Mouse (Mus musculus): Measurements from ENCODE around the gene S1pr2. TPM values are rescaled to one million over a fixed set of nuclear protein-coding genes. Genes with fewer than 3 reads are reported as not detected.
A peak's percentile ranks its signal among the peaks of the same experiment; 100 is the strongest.
"Not testable (repeated sequence)": the region's sequence is repeated elsewhere in the genome, so short reads cannot be mapped to it uniquely, and the experiment has no call there.

Gene S1pr2
- total RNA-seq (2021), result 1 to 10 TPM; 1.4 to 2.0 TPM
- long read RNA-seq, experiment 1, full-length matches to known transcripts, result 4 of 4 reads
- long read RNA-seq, experiment 1, partial matches to known transcripts, result 0 of 4 reads
- long read RNA-seq, experiment 1, other reads (novel, unspliced or antisense), result 0 of 4 reads
- long read RNA-seq, experiment 2, full-length matches to known transcripts, result 1 of 1 reads
- long read RNA-seq, experiment 2, partial matches to known transcripts, result 0 of 1 reads
- long read RNA-seq, experiment 2, other reads (novel, unspliced or antisense), result 0 of 1 reads

GRCm38 (mm10) chr9:20976216-20976960 is at the start of gene S1pr2:
Gene S1pr2, minus strand, starts transcription at chr9:20976781.
- peak; percentile 90 to 93 for DNase-seq

GRCm38 (mm10) chr9:21025258-21025810 is 48.8 kb upstream of the S1pr2 start:
- no peak for DNase-seq

- DNase-seq, result no peak
These were observed 46.1 kb upstream of the S1pr2 start for GRCm38 (mm10) chr9:21022726-21023125.

- no peak for DNase-seq
These were observed 45.7 kb upstream of the S1pr2 start for GRCm38 (mm10) chr9:21022288-21022687.

GRCm38 (mm10) chr9:21021363-21021762 is 44.8 kb upstream of the S1pr2 start:
- DNase-seq, result no peak

- DNase-seq, result no peak
These were observed 42.0 kb upstream of the S1pr2 start for GRCm38 (mm10) chr9:21018600-21018999.

GRCm38 (mm10) chr9:21017177-21017575 is 40.6 kb upstream of the S1pr2 start:
- no peak for DNase-seq

- DNase-seq, result peak; percentile 45 to 56
These were observed 40.0 kb upstream of the S1pr2 start for GRCm38 (mm10) chr9:21016331-21017176.

- peak; percentile 84 to 86 for DNase-seq
These were observed 39.1 kb upstream of the S1pr2 start, which contains the start of gene Icam1 for GRCm38 (mm10) chr9:21015571-21016130. Gene Icam1, plus strand, starts transcription at chr9:21015985.

GRCm38 (mm10) chr9:21014691-21015570 is 38.4 kb upstream of the S1pr2 start:
- peak; percentile 84 to 89 for DNase-seq

GRCm38 (mm10) chr9:21012368-21012767 is 35.8 kb upstream of the S1pr2 start:
- no peak for DNase-seq

- DNase-seq, result peak; percentile 76 to 83
These were observed 35.3 kb upstream of the S1pr2 start for GRCm38 (mm10) chr9:21011846-21012312.

- DNase-seq, result not testable (repeated sequence)
These were observed 34.5 kb upstream of the S1pr2 start for GRCm38 (mm10) chr9:21010939-21011541.

- DNase-seq, result peak; percentile 65 to 75
These were observed 33.8 kb upstream of the S1pr2 start for GRCm38 (mm10) chr9:21010362-21010761.

GRCm38 (mm10) chr9:21008007-21008406 is 31.4 kb upstream of the S1pr2 start:
- DNase-seq, result no peak

- DNase-seq, result no peak
These were observed 30.9 kb upstream of the S1pr2 start for GRCm38 (mm10) chr9:21007313-21007952.

- DNase-seq, result peak; percentile 88 to 92
These were observed 26.3 kb upstream of the S1pr2 start, which contains the start of gene Mrpl4 for GRCm38 (mm10) chr9:21002627-21003551. Gene Mrpl4, plus strand, starts transcription at chr9:21002738.

GRCm38 (mm10) chr9:21002270-21002626 is 25.7 kb upstream of the S1pr2 start:
- DNase-seq, result no peak

Data from heart, adult 18-20 months (tissue).